Mouse (Mus musculus): ENCODE measurements around the gene Fat2.

GRCm38 (mm10) chr11:55341961-55342371, 5.6 kb upstream of the Fat2 start:
- TF ChIP-seq CTCF (IDR thresholded peaks at IDR 0.05; ENCODE audit: low read depth) (no peak), EP300 (optimal IDR thresholded peaks at IDR 0.05) (no peak)

Measured in stomach, postnatal 0 days (tissue).